Mouse (Mus musculus) spleen, adult 2 months (tissue): ENCODE results near the gene Fam25c.
"Not testable (repeated sequence)": the region's sequence is repeated elsewhere in the genome, so short reads cannot be mapped to it uniquely, and the experiment has no call there.

ENCODE experiments used
- CTCF ChIP-seq: fragments of 200-500 bp; IDR thresholded peaks from 2 replicates; pipeline ENCODE4 v1.5.1; 2011; ENCODE audit warnings: mild to moderate bottlenecking, inconsistent platforms; ENCODE audit not compliant: insufficient read depth, insufficient read length, insufficient replicate concordance; ENCODE audit errors: extremely low read depth
- POLR2A ChIP-seq: fragments of 200-500 bp; IDR thresholded peaks from 2 replicates; pipeline ENCODE4 v1.6.1; 2011; ENCODE audit warnings: low read depth, low read length, inconsistent platforms

DNA sequence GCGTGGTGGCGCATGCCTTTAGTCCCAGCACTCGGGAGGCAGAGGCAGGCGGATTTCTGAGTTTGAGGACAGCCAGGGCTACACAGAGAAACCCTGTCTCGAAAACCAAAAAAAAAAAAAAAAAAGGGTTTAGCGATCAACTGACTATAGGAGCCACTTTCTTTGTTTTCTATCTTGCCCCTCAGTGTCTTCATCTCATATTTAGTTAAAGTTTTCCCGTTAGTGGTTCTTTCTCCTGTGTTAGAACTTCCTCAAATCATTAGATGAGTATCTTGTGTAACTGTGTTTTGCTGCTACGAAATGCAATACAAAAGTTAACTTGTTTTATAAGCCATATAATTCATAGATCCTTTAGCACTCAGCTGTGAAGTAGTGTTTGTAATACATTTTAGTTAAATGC is 40.9 kb downstream of the Fam25c start:
- TF ChIP-seq CTCF, POLR2A: not testable (repeated sequence)
